Mouse (Mus musculus) bone marrow, adult 2 months (tissue): ENCODE results near the gene Gtpbp3. TPM values are rescaled to one million over a fixed set of nuclear protein-coding genes. Genes with fewer than 3 reads are reported as not detected.
A peak's percentile ranks its signal among the peaks of the same experiment; 100 is the strongest.

Experiments
- H3K27ac ChIP-seq: fragments of 200-500 bp; 2 replicates; pipeline ENCODE4 v1.5.1; 2012; ENCODE audit warnings: low read depth, mild to moderate bottlenecking, control low read depth, inconsistent platforms, low read length; ENCODE audit not compliant: control insufficient read depth, poor library complexity, insufficient read depth
- H3K4me1 ChIP-seq: fragments of 200-500 bp; 2 replicates; pipeline ENCODE4 v1.6.1; 2011; ENCODE audit warnings: low read length; ENCODE audit not compliant: control insufficient read depth, insufficient read depth
- H3K4me3 ChIP-seq: fragments of 200-500 bp; replicated peaks from 2 replicates; pipeline ENCODE3; 2011; ENCODE audit warnings: mild to moderate bottlenecking, low read depth, low read length, control low read depth; ENCODE audit not compliant: control insufficient read depth
- CTCF ChIP-seq: fragments of 200-500 bp; IDR thresholded peaks from 2 replicates; pipeline ENCODE4 v1.5.1; 2011; ENCODE audit warnings: low read length, control low read depth; ENCODE audit not compliant: control insufficient read depth, insufficient read depth
- POLR2A ChIP-seq: fragments of 200-500 bp; IDR thresholded peaks from 2 replicates; pipeline ENCODE4 v1.6.1; 2011; ENCODE audit warnings: low read depth, mild to moderate bottlenecking, control low read depth, low read length, borderline replicate concordance; ENCODE audit not compliant: control insufficient read depth
- WGBS: fragments of 180-500 bp; shearing (Covaris S2); methylation state at CpG from one replicate; pipeline ENCODE4 v1.1.7; 2018; 5-methylcytosine and 5-hydroxymethylcytosine counted together
- polyA plus RNA-seq: library from polyadenylated mRNA; stranded (reverse); fragments of >200 nt; gene quantifications from 2 replicates; pipeline ENCODE4 v1.2.4, GENCODE M21; 2011; ENCODE audit warnings: low replicate concordance; ENCODE audit not compliant: missing spikeins, insufficient read depth, insufficient read length

Gene Gtpbp3
- polyA plus RNA-seq, 1 experiment: 7.9 TPM

- Histone ChIP-seq H3K27ac (no peak overlapping the region), H3K4me3 (no peak overlapping the region), H3K4me1 (peaks cover 2% of the 10 kb centered on the region; the same call in 1 of the 2 replicates)
- TF ChIP-seq CTCF (no peak), POLR2A (no peak)
- 79% methylated on average over 8 of the region's 8 CpGs for WGBS
These were observed 22.2 kb upstream of the Gtpbp3 start for GRCm38 (mm10) chr8:71465733-71466132.

DNA sequence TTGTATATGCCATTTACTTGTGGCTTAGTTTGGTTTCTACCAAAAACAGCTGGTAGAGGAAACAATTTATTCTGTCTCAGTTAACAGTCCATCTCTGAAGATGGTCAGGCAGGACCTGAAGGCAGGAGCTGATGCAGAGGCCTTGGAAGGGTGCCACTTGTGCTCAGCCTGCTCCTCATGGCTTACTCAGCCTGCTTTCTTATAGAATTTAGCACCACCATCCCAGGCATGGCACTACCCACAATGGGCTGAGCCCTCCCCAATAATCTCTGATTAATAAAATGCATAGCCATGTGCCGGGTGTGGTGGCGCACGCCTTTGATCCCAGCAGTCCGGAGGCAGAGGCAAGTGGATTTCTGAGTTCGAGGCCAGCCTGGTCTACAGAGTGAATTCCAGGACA is 21.7 kb upstream of the Gtpbp3 start:
- Histone ChIP-seq H3K27ac (no peak overlapping the region), H3K4me1 (peaks cover 2% of the 10 kb centered on the region; the same call in 1 of the 2 replicates), H3K4me3 (no peak overlapping the region)
- TF ChIP-seq POLR2A (no peak), CTCF (no peak)
- WGBS: 95% methylated on average over 5 of the region's 5 CpGs

GRCm38 (mm10) chr8:71467201-71467600 is 20.7 kb upstream of the Gtpbp3 start:
- Histone ChIP-seq H3K4me1 (peaks cover 2% of the 10 kb centered on the region; the same call in 1 of the 2 replicates), H3K27ac (no peak overlapping the region), H3K4me3 (no peak overlapping the region)
- WGBS: 93% methylated on average over 2 of the region's 2 CpGs
- TF ChIP-seq POLR2A: no peak

GRCm38 (mm10) chr8:71468001-71468400 is 19.9 kb upstream of the Gtpbp3 start:
- H3K4me1 ChIP-seq: peaks cover 2% of the 10 kb centered on the region; the same call in 1 of the 2 replicates
- WGBS: 85% methylated on average over 1 of the region's 1 CpGs

GRCm38 (mm10) chr8:71468916-71469315 is 19.0 kb upstream of the Gtpbp3 start, which contains the start of gene Dda1:
Gene Dda1, plus strand, starts transcription at chr8:71469199.
- under 1% methylated on average over 52 of the region's 52 CpGs for WGBS
- peak within 1 kb of the TSS; percentile 31; the same call in 1 of the 2 replicates for H3K27ac ChIP-seq
- TF ChIP-seq CTCF: 0 out of 2 replicates have a peak, but pooled peaks have one; percentile 4
- TF ChIP-seq POLR2A: peak; percentile 43; the same call in 1 of the 2 replicates
- H3K4me3 ChIP-seq: peak within 1 kb of the TSS; percentile 81
- H3K4me1 ChIP-seq: peaks cover 1% of the 10 kb centered on the region; the same call in 1 of the 2 replicates

More at GRCm38 (mm10) chr8:71468001-71468400, 19.9 kb upstream of the Gtpbp3 start:
- H3K4me3 ChIP-seq: no peak overlapping the region
- TF ChIP-seq POLR2A (no peak), CTCF (no peak)
- H3K27ac ChIP-seq: no peak overlapping the region

DNA sequence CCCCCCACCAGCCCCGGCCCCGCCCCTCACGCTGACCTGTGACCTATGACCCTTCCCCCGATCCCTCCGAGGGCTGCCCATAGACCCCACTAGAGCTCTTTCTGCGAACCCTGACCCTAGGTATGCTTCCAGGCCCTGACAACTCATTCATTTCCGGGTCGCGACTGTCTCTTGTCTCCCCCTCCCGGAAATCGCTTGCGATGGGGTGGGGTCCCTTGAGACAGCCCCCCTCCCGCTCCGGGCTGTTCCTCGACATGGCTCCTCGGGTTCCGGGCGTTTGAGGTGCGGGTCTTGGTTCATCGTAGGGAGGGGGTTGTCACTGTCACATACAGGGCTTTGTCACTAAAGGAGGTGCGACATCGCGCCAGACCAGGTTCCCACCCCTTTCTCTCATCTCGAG is 18.5 kb upstream of the Gtpbp3 start:
- Histone ChIP-seq H3K4me1 (no peaks in the 10 kb centered on the region; the same call in 1 of the 2 replicates), H3K4me3 (peak overlapping the region; percentile 81), H3K27ac (0 out of 2 replicates have a peak overlapping the region, but pooled peaks have one; percentile 29)
- no peak for TF ChIP-seq CTCF
- TF ChIP-seq POLR2A: no peak
- under 1% methylated on average over 23 of the region's 24 CpGs for WGBS

DNA sequence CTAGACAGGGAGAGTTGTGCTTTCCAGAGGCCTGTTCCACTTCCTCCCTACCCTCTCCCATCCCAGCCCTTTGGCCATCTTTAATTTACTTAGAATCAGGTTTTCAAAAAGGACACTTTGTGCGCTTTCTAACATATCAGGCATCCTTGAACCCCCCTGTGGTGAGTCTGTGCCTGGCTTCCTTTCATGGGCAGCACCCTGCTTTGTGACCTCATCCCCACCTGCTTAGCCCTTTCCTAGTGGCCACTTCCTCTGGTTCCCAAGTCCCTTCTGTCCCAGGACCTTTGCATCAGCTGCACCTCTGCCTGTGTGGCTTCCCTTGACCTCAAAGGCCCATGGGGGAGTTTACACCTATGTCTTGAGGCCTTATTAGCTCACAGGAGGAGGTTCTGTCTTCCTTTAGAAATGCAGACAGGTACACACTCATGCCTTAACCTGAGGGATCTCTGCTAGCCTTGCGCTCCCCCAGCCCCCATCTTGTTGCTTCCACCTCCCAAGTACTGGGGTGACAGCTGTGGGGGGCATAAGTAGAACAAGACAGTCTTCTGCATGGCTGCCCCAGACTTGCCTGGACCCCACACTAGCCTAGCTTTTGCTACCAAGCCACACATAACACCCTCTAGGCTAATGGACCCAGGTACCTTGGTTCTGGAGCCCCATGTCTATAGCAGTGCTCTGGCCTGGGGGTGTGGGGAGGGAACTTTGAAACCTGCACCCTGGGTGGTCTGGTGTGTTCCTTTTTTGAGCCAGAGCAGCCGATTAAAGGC is 17.6 kb upstream of the Gtpbp3 start:
- WGBS: 77% methylated on average over 3 of the region's 3 CpGs
- peak overlapping the region; percentile 81 for H3K4me3 ChIP-seq
- H3K4me1 ChIP-seq: no peaks in the 10 kb centered on the region; the same call in 1 of the 2 replicates
- TF ChIP-seq POLR2A (no peak), CTCF (no peak)
- no peak overlapping the region for H3K27ac ChIP-seq

DNA sequence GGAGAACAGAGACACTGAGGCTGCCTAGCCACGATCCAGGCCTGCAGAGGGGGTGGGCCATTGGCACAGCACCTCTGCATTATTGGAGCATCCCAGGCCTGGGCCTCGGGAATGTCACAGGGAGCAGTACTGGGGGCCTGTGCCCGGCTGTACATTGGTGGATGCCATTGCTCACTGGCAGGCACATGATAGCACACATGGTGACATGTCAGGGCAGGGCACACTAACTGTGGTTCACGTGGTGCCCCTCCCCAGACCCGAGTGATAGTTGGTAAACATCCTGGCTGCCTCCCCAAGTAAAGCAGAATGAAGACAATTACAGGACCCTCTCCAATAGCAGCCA is 17.0 kb upstream of the Gtpbp3 start:
- no peaks in the 10 kb centered on the region; the same call in 1 of the 2 replicates for H3K4me1 ChIP-seq
- no peak overlapping the region for H3K27ac ChIP-seq
- TF ChIP-seq CTCF (no peak), POLR2A (no peak)
- 74% methylated on average over 5 of the region's 5 CpGs for WGBS
- no peak overlapping the region for H3K4me3 ChIP-seq

- TF ChIP-seq POLR2A: no peak
- TF ChIP-seq CTCF: no peak
- Histone ChIP-seq H3K27ac (no peak overlapping the region), H3K4me1 (no peaks in the 10 kb centered on the region; the same call in 1 of the 2 replicates), H3K4me3 (no peak overlapping the region)
- WGBS: 93% methylated on average over 17 of the region's 17 CpGs
These were observed 16.0 kb upstream of the Gtpbp3 start for GRCm38 (mm10) chr8:71471861-71472260.
